Mouse (Mus musculus) E14TG2a.4 (cell line): ENCODE measurements around the gene Col13a1.

ENCODE experiments used
- CTCF ChIP-seq: conservative IDR thresholded peaks from 2 replicates; pipeline ENCODE4 v1.5.1; 2014; ENCODE audit warnings: low read length
- NANOG ChIP-seq: IDR thresholded peaks from 2 replicates; pipeline ENCODE4 v1.6.1; 2014; ENCODE audit warnings: borderline replicate concordance, low read length, mixed read lengths
- POU5F1 ChIP-seq: IDR thresholded peaks from 2 replicates; pipeline ENCODE4 v1.6.1; 2014; ENCODE audit warnings: low read length, borderline replicate concordance

GRCm38 (mm10) chr10:61953916-61954315 is 25.0 kb downstream of the Col13a1 start:
- TF ChIP-seq CTCF (no peak), POU5F1 (no peak), NANOG (no peak)
